Mouse (Mus musculus): ENCODE data around the gene Gpsm1. TPM values are rescaled to one million over a fixed set of nuclear protein-coding genes. Genes with fewer than 3 reads are reported as not detected.

Gpsm1 gene
- total and polyA plus RNA-seq, 3 experiments, result 1.4 to 6.9 TPM; not detected in 1

DNA sequence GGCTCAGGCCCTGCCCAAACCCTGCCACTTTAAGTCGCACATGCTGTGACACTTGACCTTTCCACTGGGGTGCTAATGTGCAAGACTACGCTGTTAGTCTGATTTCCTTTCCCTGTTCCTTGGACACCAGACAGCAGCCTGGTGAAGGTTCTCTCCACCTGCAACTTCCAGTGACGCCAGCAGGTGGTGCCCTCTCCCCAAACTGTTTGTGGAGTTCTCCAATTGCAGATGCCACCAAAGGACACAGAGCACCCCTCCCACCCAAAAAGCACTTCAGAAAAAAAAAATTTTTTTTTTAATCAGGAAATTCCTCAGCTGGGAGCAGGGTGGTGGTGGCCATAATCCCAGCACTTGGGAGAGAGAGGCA is 14.5 kb upstream of the Gpsm1 start:
- peak; percentile 61 for DNase-seq (ENCODE audit: low read depth, low spot score)
- TF ChIP-seq ETS1 (IDR thresholded peaks at IDR 0.05; ENCODE audit: low read depth, low read length), result no peak
- peak; percentile 39; the same call in 1 of the 2 replicates for TF ChIP-seq ZNF384 (IDR thresholded peaks at IDR 0.05; ENCODE audit: low read depth, low read length)
- TF ChIP-seq SMC3 (IDR thresholded peaks at IDR 0.05; ENCODE audit: low read depth, low read length), result peak; percentile 72
- no peak for TF ChIP-seq USF1 (IDR thresholded peaks at IDR 0.05; ENCODE audit: low read depth, low read length)
- no peak for TF ChIP-seq UBTF (IDR thresholded peaks at IDR 0.05; ENCODE audit: borderline replicate concordance, insufficient read depth, low read depth, low read length)
- no peak for TF ChIP-seq GABPA (IDR thresholded peaks at IDR 0.05; ENCODE audit: low read depth, low read length)
- TF ChIP-seq RAD21 (IDR thresholded peaks at IDR 0.05; ENCODE audit: low read depth, low read length), result peak; percentile 76
- TF ChIP-seq NRF1 (IDR thresholded peaks at IDR 0.05; ENCODE audit: insufficient read depth, low read depth, low read length, poor library complexity, severe bottlenecking), result no peak
- TF ChIP-seq ZC3H11A (IDR thresholded peaks at IDR 0.05; ENCODE audit: low read depth, low read length), result peak; percentile 38; the same call in 1 of the 2 replicates
- no peak for TF ChIP-seq SIN3A (IDR thresholded peaks at IDR 0.05; ENCODE audit: low read length)
- TF ChIP-seq POLR2AphosphoS5 (IDR thresholded peaks at IDR 0.05; ENCODE audit: borderline replicate concordance, low read depth, low read length), result no peak
- no peak for TF ChIP-seq BHLHE40 (IDR thresholded peaks at IDR 0.05; ENCODE audit: borderline replicate concordance, low read depth, low read length)
- peak; percentile 86 to 91 (median 87) for TF ChIP-seq CTCF (IDR thresholded peaks at IDR 0.05 in 2 of 3, conservative IDR thresholded peaks at IDR 0.05 in 1 of 3; ENCODE audit: control insufficient read depth in 1 of 3, insufficient read depth in 1 of 3, low read depth in 2 of 3, low read length in 3 of 3, poor library complexity in 1 of 3, severe bottlenecking in 1 of 3)
- no peak for TF ChIP-seq POLR2A (IDR thresholded peaks at IDR 0.05; ENCODE audit: control insufficient read depth in 1 of 2, insufficient read depth in 1 of 2, low read depth in 1 of 2, low read length in 2 of 2, poor library complexity in 1 of 2)
- TF ChIP-seq USF2 (IDR thresholded peaks at IDR 0.05; ENCODE audit: borderline replicate concordance in 1 of 2, insufficient read depth in 1 of 2, low read depth in 1 of 2, low read length in 2 of 2), result no peak
- no peak for TF ChIP-seq MYC (IDR thresholded peaks at IDR 0.05; ENCODE audit: low read depth, low read length)
- no peak for TF ChIP-seq MAZ (IDR thresholded peaks at IDR 0.05; ENCODE audit: low read depth, low read length)
- no peak for TF ChIP-seq MAX (IDR thresholded peaks at IDR 0.05; ENCODE audit: low read length)
- no peak for TF ChIP-seq RCOR1 (IDR thresholded peaks at IDR 0.05; ENCODE audit: low read depth, low read length)
- no peak for TF ChIP-seq MEF2A (IDR thresholded peaks at IDR 0.05; ENCODE audit: extremely low read depth, insufficient replicate concordance, low read depth, low read length, poor library complexity, severe bottlenecking)
- no peak for TF ChIP-seq NELFE (IDR thresholded peaks at IDR 0.05; ENCODE audit: low read depth, low read length)
- TF ChIP-seq CHD2 (IDR thresholded peaks at IDR 0.05; ENCODE audit: low read length), result no peak
- TF ChIP-seq ELF1 (IDR thresholded peaks at IDR 0.05; ENCODE audit: low read depth, low read length), result no peak
- no peak for TF ChIP-seq POLR2AphosphoS2 (IDR thresholded peaks at IDR 0.05; ENCODE audit: low read length)
- no peak for TF ChIP-seq MAFK (IDR thresholded peaks at IDR 0.05; ENCODE audit: borderline replicate concordance, low read depth, low read length)
- no peak for TF ChIP-seq MYB (IDR thresholded peaks at IDR 0.05; ENCODE audit: low read depth, low read length)
- TF ChIP-seq GATA1 (IDR thresholded peaks at IDR 0.05; ENCODE audit: low read depth, low read length), result no peak
- TF ChIP-seq MXI1 (IDR thresholded peaks at IDR 0.05; ENCODE audit: low read depth, low read length), result no peak
- TF ChIP-seq ZKSCAN1 (IDR thresholded peaks at IDR 0.05; ENCODE audit: low read depth, low read length), result no peak
- no peak for TF ChIP-seq TBP (IDR thresholded peaks at IDR 0.05; ENCODE audit: low read depth, low read length)
- TF ChIP-seq JUND (IDR thresholded peaks at IDR 0.05; ENCODE audit: low read depth, low read length), result no peak
- TF ChIP-seq TCF12 (IDR thresholded peaks at IDR 0.05; ENCODE audit: low read depth, low read length), result no peak
- peaks cover 0 to 3% of the 10 kb centered on the region in 2 experiments for H3K27me3 ChIP-seq (ENCODE audit: control insufficient read depth in 1 of 2, insufficient read depth in 2 of 2, low read length in 2 of 2)

More for the DNA sequence above, 14.5 kb upstream of the Gpsm1 start:
- H3K9me3 ChIP-seq (replicated peaks; ENCODE audit: insufficient read depth, low read length), result no peaks in the 10 kb centered on the region
- no peak overlapping the region for H3K4me3 ChIP-seq (ENCODE audit: control insufficient read depth in 1 of 2, insufficient read depth in 1 of 2, low read depth in 2 of 2, low read length in 2 of 2)
- no peaks in the 10 kb centered on the region for H3K79me2 ChIP-seq (ENCODE audit: control insufficient read depth, insufficient read depth, low read length, poor library complexity)
- H3K27ac ChIP-seq (ENCODE audit: control insufficient read depth, low read depth, low read length), result no peak overlapping the region
- H3K9ac ChIP-seq (ENCODE audit: control insufficient read depth, low read depth, low read length, poor library complexity, severe bottlenecking), result no peak overlapping the region
- no peaks in the 10 kb centered on the region for H3K36me3 ChIP-seq (ENCODE audit: control insufficient read depth in 1 of 2, insufficient read depth in 2 of 2, low read length in 2 of 2)
- H3K4me1 ChIP-seq (ENCODE audit: control insufficient read depth in 1 of 2, insufficient read depth in 2 of 2, low read length in 2 of 2), result no peaks in the 10 kb centered on the region
